12 mouse cellular contexts compared by ENCODE assay signal in genomic region chr9:77481380-77481779, GRCm38 (mm10).
DNase-seq lines count a peak whose midpoint lies in the region; ATAC-seq and TF ChIP-seq lines count a peak whose summit lies in the region.
"Had no signal": no experiment of that assay in that cellular context is flagged by ENCODE, and none has a peak within 500 bp of the region (broad histone marks: within the 10 kb centered on the region; RNA-seq: fewer than 3 reads in every experiment).

No protein-coding gene starts in this region.

- peak overlapping the region; percentile 42; the same call in 1 of the 2 replicates for H3K27ac ChIP-seq in forebrain, postnatal 0 days (ENCODE audit: low read depth, low read length)
- no peak overlapping the region for H3K27ac ChIP-seq in liver, embryonic 12.5 days

- DNase-seq in heart, adult 8-10 months (ENCODE audit: low spot score), result peak; percentile 43
- DNase-seq in heart, postnatal 25 days (ENCODE audit: low spot score), result no peak
- DNase-seq in adrenal gland, adult 2 months, result peak; percentile 79
- no peak for DNase-seq in forebrain, postnatal 0 days
- no peak for DNase-seq in kidney, adult 9 months
- no peak for DNase-seq in right cerebral cortex, postnatal 36 days (ENCODE audit: low spot score in 2 of 2)
- DNase-seq: kidney, postnatal 14 days; liver had no signal

- no peak overlapping the region for H3K4me3 ChIP-seq in forebrain, postnatal 0 days (ENCODE audit: low read depth, low read length)
- no peak overlapping the region for H3K4me3 ChIP-seq in liver, embryonic 12.5 days
- H3K4me3 ChIP-seq: megakaryocyte, embryonic 14.5 days had no signal

- H3K9ac ChIP-seq in forebrain, postnatal 0 days, result no peak overlapping the region
- H3K9ac ChIP-seq in liver, embryonic 12.5 days, result no peak overlapping the region

- H3K36me3 ChIP-seq in forebrain, postnatal 0 days (ENCODE audit: insufficient read depth), result no peaks in the 10 kb centered on the region
- H3K36me3 ChIP-seq in liver, embryonic 12.5 days, result no peaks in the 10 kb centered on the region

- WGBS in forebrain, postnatal 0 days, result 52% methylated on average over 7 of the region's 7 CpGs
- WGBS in liver, embryonic 12.5 days (ENCODE audit: insufficient replicate concordance), result 54% methylated on average over 7 of the region's 7 CpGs

- ATAC-seq in forebrain, postnatal 0 days, result no peak
- 0 out of 2 replicates have a peak, but pooled peaks have one; percentile 35 for ATAC-seq in megakaryocyte-erythroid progenitor cell, adult 5-6 weeks (replicated peaks; ENCODE audit: low FRiP score, low TSS enrichment, poor library complexity, severe bottlenecking)
- ATAC-seq in liver, embryonic 12.5 days, result no peak
- ATAC-seq: CD4-positive, CD25-positive, alpha-beta regulatory T cell, adult 4 months had no signal

- no peak for TF ChIP-seq CTCF in forebrain, postnatal 0 days (IDR thresholded peaks at IDR 0.05; ENCODE audit: low read depth)

- H3K4me1 ChIP-seq in forebrain, postnatal 0 days (ENCODE audit: insufficient read depth), result peaks cover 24% of the 10 kb centered on the region
- peaks cover 19% of the 10 kb centered on the region for H3K4me1 ChIP-seq in liver, embryonic 12.5 days

- intact Hi-C loops in heart, postnatal 25 days (cut with DNase I), result no loop called here

- H3K27me3 ChIP-seq in forebrain, postnatal 0 days (ENCODE audit: insufficient read depth, low read length), result no peaks in the 10 kb centered on the region
- H3K27me3 ChIP-seq in liver, embryonic 12.5 days (replicated peaks), result no peaks in the 10 kb centered on the region
- H3K27me3 ChIP-seq: megakaryocyte, embryonic 14.5 days had no signal

- no peaks in the 10 kb centered on the region for H3K9me3 ChIP-seq in forebrain, postnatal 0 days (ENCODE audit: low read length)
- no peaks in the 10 kb centered on the region for H3K9me3 ChIP-seq in liver, embryonic 12.5 days (replicated peaks)

- no peak overlapping the region for H3K4me2 ChIP-seq in forebrain, postnatal 0 days (ENCODE audit: low read depth)
- H3K4me2 ChIP-seq in liver, embryonic 12.5 days, result no peak overlapping the region

Comparison
In these comparisons a context has a peak if more than half of its experiments do, and no peak if none do; other contexts are left out.
1. DNase-seq: peak in heart, adult 8-10 months (single experiment) and adrenal gland, adult 2 months (single experiment); none in heart, postnatal 25 days (single experiment), forebrain, postnatal 0 days (single experiment), kidney, adult 9 months (single experiment) and right cerebral cortex, postnatal 36 days (0 of 2).